Comparison of ENCODE assay signal across 17 mouse cellular contexts in genomic region chr1:60015511-60015910, GRCm38 (mm10). TPM values are rescaled to one million over a fixed set of nuclear protein-coding genes. Genes with fewer than 3 reads are reported as not detected.
DNase-seq lines count a peak whose midpoint lies in the region; ATAC-seq and TF ChIP-seq lines count a peak whose summit lies in the region.
"Had no signal": no experiment of that assay in that cellular context is flagged by ENCODE, and none has a peak within 500 bp of the region (broad histone marks: within the 10 kb centered on the region; RNA-seq: fewer than 3 reads in every experiment).

No protein-coding gene starts in this region.

- H3K4me1 ChIP-seq in heart, adult 2 months (ENCODE audit: control insufficient read depth, insufficient read depth, low read length): peaks cover 6% of the 10 kb centered on the region
- peaks cover 10% of the 10 kb centered on the region for H3K4me1 ChIP-seq in spleen, adult 2 months (ENCODE audit: control insufficient read depth, insufficient read depth, insufficient read length)
- H3K4me1 ChIP-seq: embryonic facial prominence, embryonic 10.5 days; forebrain, embryonic 13.5 days; heart, embryonic 15.5 days had no signal

- no peak overlapping the region; the same call in 1 of the 2 replicates for H3K27ac ChIP-seq in heart, adult 2 months
- H3K27ac ChIP-seq in spleen, adult 2 months (ENCODE audit: insufficient read depth, low read length): peak overlapping the region; percentile 20; the same call in 1 of the 2 replicates
- H3K27ac ChIP-seq: embryonic facial prominence, embryonic 10.5 days; forebrain, embryonic 13.5 days; heart, embryonic 15.5 days; hindbrain, embryonic 14.5 days had no signal

- peak; percentile 63 for DNase-seq in heart, adult 11 months
- DNase-seq in heart, adult 2 months: no peak
- no peak for DNase-seq in spleen, adult 2 months (ENCODE audit: low read depth in 1 of 2, low spot score in 2 of 2)
- DNase-seq in spleen, postnatal 10 days (ENCODE audit: low spot score in 2 of 2): no peak
- peak; percentile 29 for DNase-seq in NIH3T3 (ENCODE audit: low read depth)
- DNase-seq in layer of hippocampus, adult 18-20 months (ENCODE audit: low spot score in 2 of 2): no peak
- DNase-seq: adrenal gland, postnatal 14 days; cerebellum, adult 2 months; cerebellum, postnatal 10 days; forebrain, postnatal 0 days; gastrocnemius, postnatal 25 days; heart, postnatal 14 days had no signal

- H3K36me3 ChIP-seq in heart, adult 2 months (ENCODE audit: control insufficient read depth, insufficient read depth, low read length): no peaks in the 10 kb centered on the region; the same call in 1 of the 2 replicates
- no peaks in the 10 kb centered on the region for H3K36me3 ChIP-seq in spleen, adult 2 months (ENCODE audit: control insufficient read depth, insufficient read depth, low read length)
- H3K36me3 ChIP-seq: embryonic facial prominence, embryonic 10.5 days; heart, embryonic 15.5 days had no signal

- no peaks in the 10 kb centered on the region for H3K79me2 ChIP-seq in heart, adult 2 months (replicated peaks; ENCODE audit: control insufficient read depth, insufficient read depth, low read length)

- intact Hi-C loops in heart, adult 2 months (cut with DNase I): no loop called here

- WGBS in heart, adult 2 months: 87% methylated on average over 6 of the region's 6 CpGs
- WGBS in spleen, adult 2 months: 87% methylated on average over 6 of the region's 6 CpGs

- H3K9ac ChIP-seq in heart, adult 2 months (ENCODE audit: low read depth, low read length): no peak overlapping the region
- H3K9ac ChIP-seq: forebrain, embryonic 13.5 days; forebrain, postnatal 0 days; heart, embryonic 15.5 days; hindbrain, embryonic 14.5 days had no signal

- no peak for TF ChIP-seq EP300 in heart, adult 2 months (IDR thresholded peaks at IDR 0.05; ENCODE audit: insufficient read depth, low read depth, low read length)

- ATAC-seq in monocyte, adult 5-6 weeks (replicated peaks; ENCODE audit: insufficient number of reproducible peaks, low FRiP score, low TSS enrichment, poor library complexity, severe bottlenecking): no peak
- ATAC-seq: forebrain, embryonic 13.5 days; forebrain, postnatal 0 days had no signal

- no peaks in the 10 kb centered on the region for H3K27me3 ChIP-seq in heart, adult 2 months (ENCODE audit: control insufficient read depth, insufficient read depth, low read length)
- no peaks in the 10 kb centered on the region for H3K27me3 ChIP-seq in spleen, adult 2 months (ENCODE audit: control insufficient read depth, insufficient read depth, low read length)
- H3K27me3 ChIP-seq: forebrain, embryonic 13.5 days; heart, embryonic 15.5 days had no signal

- no peak for TF ChIP-seq POLR2A in heart, adult 2 months (IDR thresholded peaks at IDR 0.05; ENCODE audit: insufficient read depth, low read depth, low read length)
- no peak for TF ChIP-seq POLR2A in spleen, adult 2 months (IDR thresholded peaks at IDR 0.05; ENCODE audit: low read depth, low read length)

- no peak overlapping the region for H3K4me3 ChIP-seq in heart, adult 2 months
- H3K4me3 ChIP-seq in spleen, adult 2 months (ENCODE audit: extremely low read depth, insufficient read depth, insufficient read length): no peak overlapping the region
- H3K4me3 ChIP-seq: embryonic facial prominence, embryonic 10.5 days; forebrain, embryonic 13.5 days; heart, embryonic 15.5 days had no signal

- no peak for TF ChIP-seq CTCF in heart, adult 2 months (IDR thresholded peaks at IDR 0.05)
- TF ChIP-seq CTCF in spleen, adult 2 months (IDR thresholded peaks at IDR 0.05; ENCODE audit: extremely low read depth, insufficient read depth, insufficient read length, insufficient replicate concordance): no peak

RNA-seq across cellular contexts. Expression of gene Ica1l, which starts 27.5 kb away (rescaled TPM):
- under 1 TPM; 0.31 to 0.45 TPM for total RNA-seq in heart, adult 2 months (2021)
- polyA plus RNA-seq in heart, adult 2 months (2012; rRNA removed): 0.14 and 0.35 TPM in 2 replicates
- polyA plus RNA-seq in spleen, adult 2 months (2012; rRNA removed): 0.04 TPM in 1 of 2 replicates, not detected in the other
- total RNA-seq in monocyte, adult 5-6 weeks (2017): 4.6 TPM in 1 of 3 replicates, not detected in the others
- total RNA-seq in layer of hippocampus, adult 18-20 months (2021): 10 to 100 TPM; 33.2 to 38.8 TPM

Comparison
In these comparisons a context has a peak if more than half of its experiments do, and no peak if none do; other contexts are left out.
1. DNase-seq: peak in heart, adult 11 months (single experiment) and NIH3T3 (single experiment); none in heart, adult 2 months (0 of 2), spleen, adult 2 months (0 of 2), spleen, postnatal 10 days (0 of 2) and layer of hippocampus, adult 18-20 months (0 of 2).